Mouse (Mus musculus): ENCODE measurements around the gene Ckap2. TPM values are rescaled to one million over a fixed set of nuclear protein-coding genes. Genes with fewer than 3 reads are reported as not detected.
"Not testable (repeated sequence)": the region's sequence is repeated elsewhere in the genome, so short reads cannot be mapped to it uniquely, and the experiment has no call there.

Ckap2 gene
- polyA plus RNA-seq, 1 experiment from 2014 or later, result 41.7 TPM

- WGBS, result 70% methylated on average over 9 of the region's 9 CpGs
- peaks cover 6% of the 10 kb centered on the region; the same call in 1 of the 2 replicates for H3K4me1 ChIP-seq
- H3K27ac ChIP-seq, result no peak overlapping the region
- no peaks in the 10 kb centered on the region for H3K9me3 ChIP-seq (replicated peaks)
- H3K9ac ChIP-seq, result no peak overlapping the region
- no peak overlapping the region for H3K4me2 ChIP-seq
- no peak overlapping the region for H3K4me3 ChIP-seq (replicated peaks)
- no peak for ATAC-seq (replicated peaks; ENCODE audit: low FRiP score)
- no peaks in the 10 kb centered on the region for H3K36me3 ChIP-seq
- no peaks in the 10 kb centered on the region for H3K27me3 ChIP-seq
Measured at GRCm38 (mm10) chr8:22147706-22148366, 37.8 kb downstream of the Ckap2 start.

DNA sequence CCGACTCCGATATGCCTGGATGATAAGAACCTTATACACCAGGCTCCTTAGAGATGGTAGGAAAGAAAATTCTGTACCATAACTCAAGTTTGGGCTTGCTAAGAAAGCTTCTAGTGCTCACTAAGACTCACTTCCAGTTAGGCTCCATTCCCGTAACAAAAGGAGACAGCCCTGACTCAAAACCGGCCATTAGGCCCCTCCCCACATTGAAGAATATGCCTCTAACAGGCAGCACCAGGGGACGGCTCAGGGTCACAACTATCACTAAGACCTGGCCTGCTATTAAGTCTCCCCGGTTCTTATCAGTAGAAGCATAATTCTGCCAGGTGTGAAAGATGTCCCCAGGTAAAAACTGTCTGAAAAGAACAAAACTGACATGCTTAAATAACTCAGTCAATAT lies 39.8 kb downstream of the Ckap2 start:
- Histone ChIP-seq H3K27me3 (no peaks in the 10 kb centered on the region), H3K4me1 (peaks cover 6% of the 10 kb centered on the region; the same call in 1 of the 2 replicates), H3K36me3 (peaks cover 9% of the 10 kb centered on the region; the same call in 1 of the 2 replicates), H3K27ac (no peak overlapping the region), H3K9me3 (replicated peaks) (no peaks in the 10 kb centered on the region), H3K4me2 (no peak overlapping the region), H3K4me3 (replicated peaks) (no peak overlapping the region), H3K9ac (no peak overlapping the region)
- 79% methylated on average over 6 of the region's 6 CpGs for WGBS
- ATAC-seq (replicated peaks; ENCODE audit: low FRiP score), result no peak

- no peak overlapping the region for H3K27ac ChIP-seq
- H3K4me2 ChIP-seq, result no peak overlapping the region
- peaks cover 9% of the 10 kb centered on the region; the same call in 1 of the 2 replicates for H3K36me3 ChIP-seq
- H3K27me3 ChIP-seq, result no peaks in the 10 kb centered on the region
- 79% methylated on average over 1 of the region's 1 CpGs for WGBS
- H3K9ac ChIP-seq, result no peak overlapping the region
- no peaks in the 10 kb centered on the region for H3K9me3 ChIP-seq (replicated peaks)
- no peak overlapping the region for H3K4me3 ChIP-seq (replicated peaks)
- ATAC-seq (replicated peaks; ENCODE audit: low FRiP score), result no peak
- 0 out of 2 replicates have a peak, but pooled peaks cover 3% of the 10 kb centered on the region for H3K4me1 ChIP-seq
Measured at GRCm38 (mm10) chr8:22143764-22144491, 41.7 kb downstream of the Ckap2 start.

DNA sequence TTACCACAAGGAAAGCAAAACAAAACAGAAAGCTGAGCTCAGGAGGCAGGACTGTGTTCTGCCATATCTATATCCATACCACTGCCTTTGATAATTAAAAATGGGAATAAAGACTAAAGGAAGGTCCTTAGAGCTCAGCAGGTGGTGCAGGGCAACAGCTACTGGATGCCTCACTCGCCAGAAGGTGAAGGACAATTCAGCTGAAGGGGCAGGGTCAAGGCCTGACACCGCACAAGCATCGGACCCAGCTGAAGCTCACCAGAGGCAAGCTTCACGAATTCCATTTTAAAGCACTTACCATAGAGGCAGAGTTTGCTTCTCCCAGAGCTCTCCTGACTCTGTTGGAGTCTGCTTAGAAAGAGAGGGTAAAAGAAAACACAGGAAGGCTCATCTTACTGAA lies 43.0 kb downstream of the Ckap2 start:
- ATAC-seq (replicated peaks; ENCODE audit: low FRiP score), result no peak
- Histone ChIP-seq H3K27ac (no peak overlapping the region), H3K4me1 (no peaks in the 10 kb centered on the region), H3K4me3 (replicated peaks) (no peak overlapping the region), H3K4me2 (no peak overlapping the region), H3K36me3 (peaks cover 9% of the 10 kb centered on the region; the same call in 1 of the 2 replicates), H3K9me3 (replicated peaks) (no peaks in the 10 kb centered on the region), H3K9ac (no peak overlapping the region), H3K27me3 (no peaks in the 10 kb centered on the region)
- WGBS, result 75% methylated on average over 4 of the region's 4 CpGs

DNA sequence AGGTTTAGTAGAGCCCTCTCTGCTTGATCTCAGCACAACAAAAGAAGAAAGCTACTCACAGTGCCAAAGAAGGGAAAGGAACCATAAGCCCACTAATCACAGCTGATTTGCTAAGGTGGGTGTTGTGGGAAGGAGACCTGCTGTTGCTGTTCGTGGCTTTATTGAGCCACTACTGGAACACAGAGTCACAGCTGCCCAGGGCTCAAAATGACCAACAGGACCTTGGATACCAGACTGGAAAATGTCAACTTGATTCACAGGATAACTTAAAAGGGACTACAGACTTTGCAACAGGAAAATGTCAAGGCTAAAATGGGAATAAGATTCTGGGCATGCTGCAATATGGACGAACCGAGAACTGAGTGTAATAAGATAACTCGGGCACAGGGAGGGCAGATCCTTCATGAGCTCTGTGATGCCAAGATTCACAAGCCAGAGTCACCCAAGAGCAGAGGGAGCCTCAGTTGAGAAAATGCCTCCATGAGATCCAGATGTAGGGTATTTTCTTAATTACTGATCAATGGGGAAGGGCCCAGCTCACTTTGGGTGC lies 43.7 kb downstream of the Ckap2 start:
- no peak for ATAC-seq (replicated peaks; ENCODE audit: low FRiP score)
- no peak overlapping the region for H3K27ac ChIP-seq
- no peak overlapping the region for H3K4me2 ChIP-seq
- H3K9me3 ChIP-seq (replicated peaks), result no peaks in the 10 kb centered on the region
- no peaks in the 10 kb centered on the region for H3K27me3 ChIP-seq
- H3K36me3 ChIP-seq, result peaks cover 9% of the 10 kb centered on the region; the same call in 1 of the 2 replicates
- no peak overlapping the region for H3K4me3 ChIP-seq (replicated peaks)
- no peaks in the 10 kb centered on the region for H3K4me1 ChIP-seq
- H3K9ac ChIP-seq, result no peak overlapping the region
- 83% methylated on average over 4 of the region's 4 CpGs for WGBS

- ATAC-seq (replicated peaks; ENCODE audit: low FRiP score); H3K4me2 ChIP-seq; H3K4me1 ChIP-seq; H3K9ac ChIP-seq; H3K27ac ChIP-seq; H3K36me3 ChIP-seq; H3K9me3 ChIP-seq (replicated peaks); H3K27me3 ChIP-seq; H3K4me3 ChIP-seq (replicated peaks): not testable (repeated sequence)
- WGBS, result 90% methylated on average over 9 of the region's 9 CpGs
Measured at GRCm38 (mm10) chr8:22136462-22136861, 49.2 kb downstream of the Ckap2 start.

- no peaks in the 10 kb centered on the region for H3K9me3 ChIP-seq (replicated peaks)
- no peak overlapping the region for H3K4me2 ChIP-seq
- 58% methylated on average over 5 of the region's 5 CpGs for WGBS
- ATAC-seq (replicated peaks; ENCODE audit: low FRiP score), result no peak
- no peak overlapping the region for H3K27ac ChIP-seq
- H3K36me3 ChIP-seq, result peaks cover 6% of the 10 kb centered on the region; the same call in 1 of the 2 replicates
- no peaks in the 10 kb centered on the region for H3K4me1 ChIP-seq
- no peaks in the 10 kb centered on the region for H3K27me3 ChIP-seq
- H3K4me3 ChIP-seq (replicated peaks), result no peak overlapping the region
- no peak overlapping the region for H3K9ac ChIP-seq
Measured at GRCm38 (mm10) chr8:22134750-22135135, 50.9 kb downstream of the Ckap2 start.

DNA sequence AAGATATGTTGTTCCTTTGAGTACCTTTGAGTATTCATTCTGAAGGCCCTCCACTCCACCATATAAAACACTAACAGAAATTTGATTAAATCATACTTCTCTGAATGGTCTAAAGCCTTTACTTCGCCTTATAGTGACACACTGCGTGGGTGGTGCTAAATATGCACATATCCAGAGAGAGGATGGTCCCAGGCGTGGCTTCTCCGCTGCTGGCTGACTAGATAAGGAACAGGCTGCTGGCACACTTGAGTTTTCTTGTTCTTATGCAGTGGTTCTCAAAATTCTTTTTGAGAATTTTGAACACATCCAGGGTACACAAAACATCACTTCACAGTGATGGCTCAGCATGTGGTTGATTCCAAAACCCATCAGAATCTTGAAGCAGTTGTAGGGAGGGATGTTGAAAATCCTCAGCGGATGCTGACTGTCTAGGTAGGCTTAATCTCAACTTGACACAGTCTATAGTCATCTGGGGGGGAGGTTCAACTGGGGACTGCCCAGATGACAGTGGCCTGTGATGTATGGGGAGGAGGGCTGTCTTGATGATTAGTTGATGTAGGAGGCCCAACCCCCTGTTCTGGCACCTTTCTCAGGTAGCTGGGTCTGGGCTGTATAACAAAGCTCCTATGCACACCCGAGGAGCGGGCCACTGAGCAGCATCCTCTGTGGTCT lies 51.4 kb downstream of the Ckap2 start:
- no peaks in the 10 kb centered on the region for H3K4me1 ChIP-seq
- H3K36me3 ChIP-seq, result peaks cover 8% of the 10 kb centered on the region; the same call in 1 of the 2 replicates
- no peak overlapping the region for H3K4me3 ChIP-seq (replicated peaks)
- no peak overlapping the region for H3K4me2 ChIP-seq
- 90% methylated on average over 7 of the region's 7 CpGs for WGBS
- no peak overlapping the region for H3K27ac ChIP-seq
- H3K9ac ChIP-seq, result no peak overlapping the region
- peak; percentile 69 for ATAC-seq (replicated peaks; ENCODE audit: low FRiP score)
- H3K27me3 ChIP-seq, result no peaks in the 10 kb centered on the region
- H3K9me3 ChIP-seq (replicated peaks), result no peaks in the 10 kb centered on the region

DNA sequence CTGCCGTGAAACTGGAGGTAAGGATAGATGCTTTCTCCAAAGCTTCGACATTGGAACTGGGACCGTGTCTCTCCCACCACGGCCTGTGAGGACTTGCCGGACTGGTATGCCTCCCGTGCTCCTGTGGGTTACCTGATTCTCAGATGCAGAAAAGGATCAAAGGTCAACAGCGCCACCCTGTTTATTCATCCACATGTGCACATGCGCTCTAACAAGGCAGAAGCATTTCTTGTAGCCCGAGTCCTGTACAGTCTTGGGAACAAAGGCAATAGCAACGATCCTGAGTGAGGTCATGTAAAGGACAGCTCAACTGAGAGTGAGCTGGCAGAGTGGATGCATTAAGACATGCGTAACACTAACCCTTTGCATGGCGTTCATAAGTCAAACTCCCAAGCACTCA lies 53.6 kb downstream of the Ckap2 start:
- no peak for ATAC-seq (replicated peaks; ENCODE audit: low FRiP score)
- H3K27ac ChIP-seq, result no peak overlapping the region
- H3K36me3 ChIP-seq, result peaks cover 25% of the 10 kb centered on the region
- no peak overlapping the region for H3K4me3 ChIP-seq (replicated peaks)
- H3K4me1 ChIP-seq, result no peaks in the 10 kb centered on the region
- H3K4me2 ChIP-seq, result no peak overlapping the region
- no peaks in the 10 kb centered on the region for H3K27me3 ChIP-seq
- H3K9ac ChIP-seq, result no peak overlapping the region
- WGBS, result 75% methylated on average over 12 of the region's 12 CpGs
- H3K9me3 ChIP-seq (replicated peaks), result no peaks in the 10 kb centered on the region

DNA sequence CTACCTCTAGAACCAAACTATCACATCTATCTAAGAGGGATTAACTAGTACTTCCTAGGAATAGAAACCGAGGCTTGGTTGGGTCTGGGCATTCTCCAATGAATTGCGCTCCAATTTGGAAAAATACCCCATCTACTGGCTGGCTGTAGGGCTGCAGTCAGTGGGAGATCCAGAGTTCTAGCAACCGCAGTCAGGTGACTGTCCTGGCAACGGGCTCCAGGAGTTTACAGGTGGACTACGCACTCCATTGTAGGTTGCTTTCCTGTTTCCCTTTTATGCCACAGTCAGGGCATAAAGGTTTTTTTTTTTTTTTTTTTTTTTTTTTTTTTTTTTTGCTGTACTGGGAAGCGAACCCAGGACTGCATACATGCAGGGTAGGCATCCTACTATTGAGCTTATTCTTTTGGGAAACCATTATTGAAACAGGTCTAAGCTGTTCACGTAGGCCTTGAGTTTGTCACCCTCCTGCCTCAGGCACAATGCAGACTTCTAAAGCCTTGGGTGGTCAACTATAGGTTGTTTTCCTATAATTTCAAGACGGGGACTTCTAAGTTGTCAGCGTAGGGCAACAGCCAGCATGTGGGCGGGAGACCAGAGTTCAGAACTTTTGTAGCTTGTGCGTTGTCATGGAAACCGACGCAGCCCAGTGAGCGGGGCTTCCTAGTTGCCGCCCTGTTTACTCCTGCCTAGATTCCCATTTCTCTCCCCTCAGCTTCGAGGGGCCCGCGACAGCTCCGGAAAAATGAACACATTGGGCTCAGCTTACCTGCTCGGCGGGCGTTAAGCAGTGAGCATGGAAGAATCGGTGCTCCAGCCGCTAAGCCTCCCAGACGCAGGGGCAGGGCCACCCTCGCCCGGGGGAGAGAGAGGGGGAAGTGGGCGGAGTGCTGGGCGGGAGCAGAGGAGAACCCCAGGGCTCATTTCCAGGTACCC lies 61.1 kb downstream of the Ckap2 start, which contains the start of gene Nek5:
TSS of gene Nek5 (minus strand) at position 834 of the 933 bp plus-strand sequence.
- Histone ChIP-seq H3K4me1 (peaks cover 15% of the 10 kb centered on the region), H3K9me3 (replicated peaks) (no peaks in the 10 kb centered on the region), H3K36me3 (peaks cover 22% of the 10 kb centered on the region), H3K4me3 (replicated peaks) (peak within 1 kb of the TSS; percentile 53), H3K4me2 (peak within 1 kb of the TSS; percentile 80), H3K27me3 (no peaks in the 10 kb centered on the region), H3K9ac (peak within 1 kb of the TSS; percentile 35; the same call in 1 of the 2 replicates), H3K27ac (peak within 1 kb of the TSS; percentile 41; the same call in 1 of the 2 replicates)
- peak; percentile 93 for ATAC-seq (replicated peaks; ENCODE audit: low FRiP score)
- 2% methylated on average over 29 of the region's 29 CpGs for WGBS

All from kidney, embryonic 15.5 days (tissue).